Mouse (Mus musculus): ENCODE measurements around the gene Taar4. TPM values are rescaled to one million over a fixed set of nuclear protein-coding genes. Genes with fewer than 3 reads are reported as not detected.

Taar4 gene
- polyA plus RNA-seq, 1 experiment from 2014 or later: not detected

GRCm38 (mm10) chr10:23993381-23993780 lies 33.1 kb downstream of the Taar4 start, which contains the start of gene Taar7a:
Taar7a (minus strand) TSS chr10:23993481.
- WGBS: 80% methylated on average over 3 of the region's 3 CpGs
- Histone ChIP-seq H3K4me2 (ENCODE audit: low read length) (no peak within 1 kb of the TSS), H3K27me3 (replicated peaks; ENCODE audit: control insufficient read depth, insufficient read depth, low read length) (no peaks in the 10 kb centered on the region), H3K4me1 (replicated peaks; ENCODE audit: control insufficient read depth, insufficient read depth, low read length) (no peaks in the 10 kb centered on the region), H3K4me3 (replicated peaks; ENCODE audit: low read length) (no peak within 1 kb of the TSS), H3K36me3 (ENCODE audit: control insufficient read depth, insufficient read depth) (no peaks in the 10 kb centered on the region), H3K27ac (ENCODE audit: low read length) (no peak within 1 kb of the TSS), H3K9me3 (ENCODE audit: control insufficient read depth, low read length) (no peaks in the 10 kb centered on the region), H3K9ac (replicated peaks; ENCODE audit: low read depth, low read length) (no peak within 1 kb of the TSS)
- no peak for ATAC-seq

- Histone ChIP-seq H3K9ac (replicated peaks; ENCODE audit: low read depth, low read length) (no peak within 1 kb of the TSS), H3K4me1 (replicated peaks; ENCODE audit: control insufficient read depth, insufficient read depth, low read length) (no peaks in the 10 kb centered on the region), H3K27me3 (replicated peaks; ENCODE audit: control insufficient read depth, insufficient read depth, low read length) (no peaks in the 10 kb centered on the region), H3K9me3 (ENCODE audit: control insufficient read depth, low read length) (no peaks in the 10 kb centered on the region), H3K4me3 (replicated peaks; ENCODE audit: low read length) (no peak within 1 kb of the TSS), H3K4me2 (ENCODE audit: low read length) (no peak within 1 kb of the TSS), H3K36me3 (ENCODE audit: control insufficient read depth, insufficient read depth) (no peaks in the 10 kb centered on the region), H3K27ac (ENCODE audit: low read length) (no peak within 1 kb of the TSS)
- 89% methylated on average over 1 of the region's 1 CpGs for WGBS
- no peak for ATAC-seq
Measured at GRCm38 (mm10) chr10:23999639-24000038, 39.3 kb downstream of the Taar4 start, which contains the start of gene Taar7b. Taar7b (plus strand) TSS chr10:23999939.

DNA sequence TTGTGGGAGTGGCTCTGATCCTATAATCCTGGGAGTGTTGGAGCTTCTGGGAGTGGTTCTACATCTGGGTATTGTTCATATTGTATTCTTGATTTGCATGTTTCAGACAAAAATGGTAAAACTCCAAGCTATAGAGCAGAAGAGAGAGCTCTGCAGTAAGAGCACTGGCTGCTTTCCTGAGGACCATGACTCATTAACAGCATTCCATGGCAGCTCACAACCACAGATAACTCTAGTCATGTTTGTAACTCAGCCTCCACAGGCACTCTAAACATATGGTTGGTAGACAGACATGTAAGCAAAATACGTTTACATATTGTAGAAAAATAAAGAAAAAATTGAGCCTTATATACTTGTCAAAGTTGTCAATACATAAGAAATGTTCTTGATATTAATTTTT lies 46.1 kb downstream of the Taar4 start:
- H3K36me3 ChIP-seq (ENCODE audit: control insufficient read depth, insufficient read depth): no peaks in the 10 kb centered on the region
- no peak for ATAC-seq
- no peaks in the 10 kb centered on the region for H3K27me3 ChIP-seq (replicated peaks; ENCODE audit: control insufficient read depth, insufficient read depth, low read length)
- H3K4me1 ChIP-seq (replicated peaks; ENCODE audit: control insufficient read depth, insufficient read depth, low read length): no peaks in the 10 kb centered on the region
- no peaks in the 10 kb centered on the region for H3K9me3 ChIP-seq (ENCODE audit: control insufficient read depth, low read length)
- WGBS: 73% methylated on average over 1 of the region's 1 CpGs
- H3K27ac ChIP-seq (ENCODE audit: low read length): no peak overlapping the region
- H3K4me3 ChIP-seq (replicated peaks; ENCODE audit: low read length): no peak overlapping the region
- H3K9ac ChIP-seq (replicated peaks; ENCODE audit: low read depth, low read length): no peak overlapping the region
- H3K4me2 ChIP-seq (ENCODE audit: low read length): no peak overlapping the region

- no peaks in the 10 kb centered on the region for H3K36me3 ChIP-seq (ENCODE audit: control insufficient read depth, insufficient read depth)
- H3K4me2 ChIP-seq (ENCODE audit: low read length): no peak overlapping the region
- H3K9me3 ChIP-seq (ENCODE audit: control insufficient read depth, low read length): no peaks in the 10 kb centered on the region
- H3K4me1 ChIP-seq (replicated peaks; ENCODE audit: control insufficient read depth, insufficient read depth, low read length): no peaks in the 10 kb centered on the region
- H3K4me3 ChIP-seq (replicated peaks; ENCODE audit: low read length): no peak overlapping the region
- no peak for ATAC-seq
- 43% methylated on average over 2 of the region's 2 CpGs for WGBS
- H3K27me3 ChIP-seq (replicated peaks; ENCODE audit: control insufficient read depth, insufficient read depth, low read length): no peaks in the 10 kb centered on the region
- H3K9ac ChIP-seq (replicated peaks; ENCODE audit: low read depth, low read length): no peak overlapping the region
- no peak overlapping the region for H3K27ac ChIP-seq (ENCODE audit: low read length)
Measured at GRCm38 (mm10) chr10:24007034-24007433, 46.7 kb downstream of the Taar4 start.

DNA sequence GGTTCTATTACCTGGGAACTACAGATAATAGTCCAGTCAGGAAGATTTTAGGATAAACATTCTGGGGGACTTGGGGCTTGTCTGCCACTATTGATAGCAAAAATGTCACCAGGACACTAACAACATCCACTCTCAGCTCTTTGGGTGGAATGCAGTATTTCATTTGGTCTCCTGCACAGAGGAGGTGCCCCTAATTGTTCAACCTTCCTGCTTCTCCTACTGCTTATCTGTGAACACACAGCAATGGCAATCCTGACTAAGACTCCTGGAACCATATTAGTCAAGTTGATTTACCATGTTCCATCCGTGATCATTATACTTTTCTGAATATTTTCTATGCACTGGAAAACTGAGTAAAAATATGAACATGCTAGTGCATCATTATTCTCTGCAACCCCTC lies 47.8 kb downstream of the Taar4 start:
- Histone ChIP-seq H3K27ac (ENCODE audit: low read length) (no peak overlapping the region), H3K4me3 (replicated peaks; ENCODE audit: low read length) (no peak overlapping the region), H3K36me3 (ENCODE audit: control insufficient read depth, insufficient read depth) (no peaks in the 10 kb centered on the region), H3K9ac (replicated peaks; ENCODE audit: low read depth, low read length) (no peak overlapping the region), H3K27me3 (replicated peaks; ENCODE audit: control insufficient read depth, insufficient read depth, low read length) (no peaks in the 10 kb centered on the region), H3K9me3 (ENCODE audit: control insufficient read depth, low read length) (no peaks in the 10 kb centered on the region), H3K4me2 (ENCODE audit: low read length) (no peak overlapping the region), H3K4me1 (replicated peaks; ENCODE audit: control insufficient read depth, insufficient read depth, low read length) (no peaks in the 10 kb centered on the region)
- 92% methylated on average over 1 of the region's 1 CpGs for WGBS
- ATAC-seq: no peak

Other genes with a start within 250 kb of the Taar4 start
- 105 and 109 TPM in 2 replicates for gene Rps12, start 173.2 kb upstream of the Taar4 start, polyA plus RNA-seq (2015; fragmentation: Nextera tagmentation; extraction: Ambion mirVana)
- gene Slc18b1, start 163.5 kb upstream of the Taar4 start, polyA plus RNA-seq (2015; fragmentation: Nextera tagmentation; extraction: Ambion mirVana): 20.8 and 21.2 TPM in 2 replicates
- not detected in 2 replicates for gene Vnn3, start 109.0 kb upstream of the Taar4 start, polyA plus RNA-seq (2015; fragmentation: Nextera tagmentation; extraction: Ambion mirVana)
- 0.11 and 0.36 TPM in 2 replicates for gene Vnn1, start 65.8 kb upstream of the Taar4 start, polyA plus RNA-seq (2015; fragmentation: Nextera tagmentation; extraction: Ambion mirVana)
- gene Taar1, start 40.1 kb upstream of the Taar4 start, polyA plus RNA-seq (2015; fragmentation: Nextera tagmentation; extraction: Ambion mirVana): not detected in 2 replicates
- gene Taar2, start 21.9 kb upstream of the Taar4 start, polyA plus RNA-seq (2015; fragmentation: Nextera tagmentation; extraction: Ambion mirVana): not detected in 2 replicates
- not detected in 2 replicates for gene Taar3, start 10.9 kb upstream of the Taar4 start, polyA plus RNA-seq (2015; fragmentation: Nextera tagmentation; extraction: Ambion mirVana)
- gene Taar5, start 10.2 kb downstream of the Taar4 start, polyA plus RNA-seq (2015; fragmentation: Nextera tagmentation; extraction: Ambion mirVana): not detected in 2 replicates
- gene Taar6, start 25.2 kb downstream of the Taar4 start, polyA plus RNA-seq (2015; fragmentation: Nextera tagmentation; extraction: Ambion mirVana): not detected in 2 replicates
- not detected in 2 replicates for gene Taar7a, start 33.0 kb downstream of the Taar4 start, polyA plus RNA-seq (2015; fragmentation: Nextera tagmentation; extraction: Ambion mirVana)
- not detected in 2 replicates for gene Taar7b, start 39.4 kb downstream of the Taar4 start, polyA plus RNA-seq (2015; fragmentation: Nextera tagmentation; extraction: Ambion mirVana)
- not detected in 2 replicates for gene Taar7d, start 66.7 kb downstream of the Taar4 start, polyA plus RNA-seq (2015; fragmentation: Nextera tagmentation; extraction: Ambion mirVana)
- gene Taar7e, start 77.1 kb downstream of the Taar4 start, polyA plus RNA-seq (2015; fragmentation: Nextera tagmentation; extraction: Ambion mirVana): not detected in 2 replicates
- gene Taar7f, start 89.0 kb downstream of the Taar4 start, polyA plus RNA-seq (2015; fragmentation: Nextera tagmentation; extraction: Ambion mirVana): not detected in 2 replicates
- not detected in 2 replicates for gene Taar8a, start 116.0 kb downstream of the Taar4 start, polyA plus RNA-seq (2015; fragmentation: Nextera tagmentation; extraction: Ambion mirVana)
- gene Taar8b, start 131.8 kb downstream of the Taar4 start, polyA plus RNA-seq (2015; fragmentation: Nextera tagmentation; extraction: Ambion mirVana): not detected in 2 replicates
- gene Taar8c, start 141.4 kb downstream of the Taar4 start, polyA plus RNA-seq (2015; fragmentation: Nextera tagmentation; extraction: Ambion mirVana): not detected in 2 replicates
- gene Taar9, start 149.0 kb downstream of the Taar4 start, polyA plus RNA-seq (2015; fragmentation: Nextera tagmentation; extraction: Ambion mirVana): not detected in 2 replicates
- gene Stx7, start 188.8 kb downstream of the Taar4 start, polyA plus RNA-seq (2015; fragmentation: Nextera tagmentation; extraction: Ambion mirVana): 287 and 301 TPM in 2 replicates

Measured in forebrain, embryonic 16.5 days (tissue).